Mouse (Mus musculus): ENCODE data around the gene Tbx10.

DNA sequence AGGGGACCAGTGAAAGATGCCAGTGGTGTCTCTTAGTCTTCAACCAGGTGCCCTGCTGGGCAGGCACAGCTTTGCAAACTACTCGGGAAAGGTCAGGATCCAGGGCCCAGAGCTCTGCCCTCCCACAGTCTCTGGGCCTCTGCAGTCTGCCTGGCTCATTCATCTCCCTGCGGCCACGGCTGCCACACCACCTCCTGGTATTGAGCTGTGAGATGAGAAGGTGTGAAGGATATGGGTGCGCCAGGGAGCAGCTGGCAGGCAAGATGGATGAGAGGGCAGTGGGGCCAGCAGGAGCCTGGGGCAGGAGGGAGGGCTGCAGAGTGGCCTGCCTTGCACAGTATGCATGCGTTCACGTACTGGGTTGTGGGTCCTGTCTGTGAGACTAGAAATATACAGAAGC lies 1.7 kb upstream of the Tbx10 start:
- TF ChIP-seq POLR2A (IDR thresholded peaks at IDR 0.05; ENCODE audit: borderline replicate concordance, extremely low read depth, low read depth, low read length) (no peak), CTCF (IDR thresholded peaks at IDR 0.05; ENCODE audit: insufficient read depth, low read length) (no peak)
